9 mouse cellular contexts compared by ENCODE assay signal in genomic region chr5:28167611-28168252, GRCm38 (mm10). TPM values are rescaled to one million over a fixed set of nuclear protein-coding genes. Genes with fewer than 3 reads are reported as not detected.
DNase-seq lines count a peak whose midpoint lies in the region; ATAC-seq and TF ChIP-seq lines count a peak whose summit lies in the region.
"Had no signal": no experiment of that assay in that cellular context is flagged by ENCODE, and none has a peak within 500 bp of the region (broad histone marks: within the 10 kb centered on the region; RNA-seq: fewer than 3 reads in every experiment).

No protein-coding gene starts in this region.

- H3K27ac ChIP-seq in liver, adult 2 months (replicated peaks; ENCODE audit: insufficient read depth, low read depth, low read length): no peak overlapping the region
- no peak overlapping the region for H3K27ac ChIP-seq in liver, embryonic 12.5 days
- H3K27ac ChIP-seq in hindbrain, embryonic 16.5 days (ENCODE audit: low read depth, low read length): peak overlapping the region; percentile 31
- H3K27ac ChIP-seq in midbrain, embryonic 16.5 days (ENCODE audit: low read length): peak overlapping the region; percentile 91

- H3K9me3 ChIP-seq in liver, embryonic 12.5 days (replicated peaks): no peaks in the 10 kb centered on the region
- no peaks in the 10 kb centered on the region for H3K9me3 ChIP-seq in hindbrain, embryonic 16.5 days (ENCODE audit: control insufficient read depth, low read length)
- no peaks in the 10 kb centered on the region for H3K9me3 ChIP-seq in midbrain, embryonic 16.5 days (replicated peaks; ENCODE audit: control insufficient read depth, low read length, poor library complexity, severe bottlenecking)

- peaks cover 3% of the 10 kb centered on the region; the same call in 1 of the 2 replicates for H3K4me1 ChIP-seq in liver, adult 2 months (ENCODE audit: control insufficient read depth, insufficient read depth, low read length)
- peaks cover 15% of the 10 kb centered on the region; the same call in 1 of the 2 replicates for H3K4me1 ChIP-seq in liver, embryonic 12.5 days
- H3K4me1 ChIP-seq in hindbrain, embryonic 16.5 days (ENCODE audit: control insufficient read depth, insufficient read depth, low read depth, low read length): peaks cover 13% of the 10 kb centered on the region
- H3K4me1 ChIP-seq in midbrain, embryonic 16.5 days (ENCODE audit: control insufficient read depth, insufficient read depth, low read length): peaks cover 11% of the 10 kb centered on the region

- H3K36me3 ChIP-seq in liver, adult 2 months (ENCODE audit: control insufficient read depth, insufficient read depth, low read length): no peaks in the 10 kb centered on the region
- H3K36me3 ChIP-seq in liver, embryonic 12.5 days: no peaks in the 10 kb centered on the region
- H3K36me3 ChIP-seq in hindbrain, embryonic 16.5 days (ENCODE audit: control insufficient read depth, insufficient read depth, low read length): no peaks in the 10 kb centered on the region
- H3K36me3 ChIP-seq in midbrain, embryonic 16.5 days (ENCODE audit: control insufficient read depth, insufficient read depth, low read length): no peaks in the 10 kb centered on the region

- H3K27me3 ChIP-seq in liver, adult 2 months (ENCODE audit: control insufficient read depth, insufficient read depth, low read length): peaks cover 36% of the 10 kb centered on the region
- H3K27me3 ChIP-seq in liver, embryonic 12.5 days (replicated peaks): peaks cover 98% of the 10 kb centered on the region
- peaks cover 49% of the 10 kb centered on the region for H3K27me3 ChIP-seq in hindbrain, embryonic 16.5 days (replicated peaks; ENCODE audit: control insufficient read depth, insufficient read depth, low read length)
- peaks cover 16% of the 10 kb centered on the region for H3K27me3 ChIP-seq in midbrain, embryonic 16.5 days (ENCODE audit: control insufficient read depth, insufficient read depth, low read depth, low read length)

- H3K4me3 ChIP-seq in liver, adult 2 months (ENCODE audit: insufficient read depth, low read depth, low read length): peak overlapping the region; percentile 15; the same call in 1 of the 2 replicates
- no peak overlapping the region for H3K4me3 ChIP-seq in liver, embryonic 12.5 days
- peak overlapping the region; percentile 59 for H3K4me3 ChIP-seq in hindbrain, embryonic 16.5 days (ENCODE audit: low read length)
- H3K4me3 ChIP-seq in midbrain, embryonic 16.5 days (ENCODE audit: low read depth, low read length): peak overlapping the region; percentile 67

- H3K79me2 ChIP-seq in liver, adult 2 months (ENCODE audit: control insufficient read depth, insufficient read depth, low read length): no peaks in the 10 kb centered on the region

- no peak for ATAC-seq in liver, embryonic 12.5 days
- no peak for ATAC-seq in hindbrain, embryonic 16.5 days
- no peak for ATAC-seq in midbrain, embryonic 16.5 days
- ATAC-seq in erythroid progenitor cell, adult 5-6 weeks (replicated peaks; ENCODE audit: low FRiP score, poor library complexity, severe bottlenecking): no peak

- H3K4me2 ChIP-seq in liver, embryonic 12.5 days: no peak overlapping the region
- H3K4me2 ChIP-seq in hindbrain, embryonic 16.5 days (ENCODE audit: low read length): peak overlapping the region; percentile 50
- H3K4me2 ChIP-seq in midbrain, embryonic 16.5 days (ENCODE audit: low read length): peak overlapping the region; percentile 74

- DNase-seq in liver, adult 2 months (ENCODE audit: extremely low read depth, low read depth, low spot score): no peak
- DNase-seq in embryo, embryonic 10.5 days (ENCODE audit: low spot score): peak; percentile 45
- DNase-seq in thymus, postnatal 14 days: no peak
- no peak for DNase-seq in adipocyte (ENCODE audit: low spot score)

- no peak for TF ChIP-seq CTCF in liver, adult 2 months (IDR thresholded peaks at IDR 0.05; ENCODE audit: low read depth, low read length)

- no peak for TF ChIP-seq POLR2A in liver, adult 2 months (IDR thresholded peaks at IDR 0.05; ENCODE audit: extremely low read depth, insufficient read depth, low read length)

- WGBS in liver, adult 2 months: 4% methylated on average over 29 of the region's 29 CpGs
- 2% methylated on average over 29 of the region's 29 CpGs for WGBS in liver, embryonic 12.5 days (ENCODE audit: insufficient replicate concordance)
- WGBS in hindbrain, embryonic 16.5 days: under 1% methylated on average over 29 of the region's 29 CpGs
- WGBS in midbrain, embryonic 16.5 days: 1% methylated on average over 29 of the region's 29 CpGs

- no peak overlapping the region for H3K9ac ChIP-seq in liver, adult 2 months (ENCODE audit: low read depth, low read length)
- H3K9ac ChIP-seq in liver, embryonic 12.5 days: no peak overlapping the region
- H3K9ac ChIP-seq in hindbrain, embryonic 16.5 days (ENCODE audit: low read depth, low read length): peak overlapping the region; percentile 50
- H3K9ac ChIP-seq in midbrain, embryonic 16.5 days (ENCODE audit: low read depth, low read length): peak overlapping the region; percentile 78

RNA-seq across cellular contexts. Expression of gene En2, which starts 2.2 kb away (rescaled TPM):
- under 0.01 and 0.13 TPM in 2 replicates for total RNA-seq in liver, adult 2 months (2014; rRNA removed)
- polyA plus RNA-seq in liver, adult 2 months (2012; rRNA removed): 0.02 TPM in 1 of 2 replicates, not detected in the other
- not detected in 2 replicates for polyA plus RNA-seq in liver, embryonic 12.5 days (2016; fragmentation: Nextera tagmentation; extraction: Ambion mirVana)
- polyA plus RNA-seq in hindbrain, embryonic 16.5 days (2015; fragmentation: Nextera tagmentation; extraction: Ambion mirVana): 0.40 and 0.55 TPM in 2 replicates
- 0.55 and 0.72 TPM in 2 replicates for polyA plus RNA-seq in midbrain, embryonic 16.5 days (2015; fragmentation: Nextera tagmentation; extraction: Ambion mirVana)
- not detected in 2 replicates for total RNA-seq in erythroid progenitor cell, adult 5-6 weeks (2015; ENCODE audit: low replicate concordance)
- total RNA-seq in erythroid progenitor cell, adult 5-6 weeks (2017; ENCODE audit: low replicate concordance): not detected in 2 replicates
- polyA plus RNA-seq: stomach, embryonic 14.5 days had no signal

Comparison
In these comparisons a context has a peak if more than half of its experiments do, and no peak if none do; other contexts are left out.
1. H3K27ac ChIP-seq: peak in hindbrain, embryonic 16.5 days (single experiment) and midbrain, embryonic 16.5 days (single experiment); none in liver, adult 2 months (single experiment) and liver, embryonic 12.5 days (single experiment).
2. H3K9ac ChIP-seq: peak in hindbrain, embryonic 16.5 days (single experiment) and midbrain, embryonic 16.5 days (single experiment); none in liver, adult 2 months (single experiment) and liver, embryonic 12.5 days (single experiment).